Mouse (Mus musculus): Measurements from ENCODE around the gene Fxyd7.

DNA sequence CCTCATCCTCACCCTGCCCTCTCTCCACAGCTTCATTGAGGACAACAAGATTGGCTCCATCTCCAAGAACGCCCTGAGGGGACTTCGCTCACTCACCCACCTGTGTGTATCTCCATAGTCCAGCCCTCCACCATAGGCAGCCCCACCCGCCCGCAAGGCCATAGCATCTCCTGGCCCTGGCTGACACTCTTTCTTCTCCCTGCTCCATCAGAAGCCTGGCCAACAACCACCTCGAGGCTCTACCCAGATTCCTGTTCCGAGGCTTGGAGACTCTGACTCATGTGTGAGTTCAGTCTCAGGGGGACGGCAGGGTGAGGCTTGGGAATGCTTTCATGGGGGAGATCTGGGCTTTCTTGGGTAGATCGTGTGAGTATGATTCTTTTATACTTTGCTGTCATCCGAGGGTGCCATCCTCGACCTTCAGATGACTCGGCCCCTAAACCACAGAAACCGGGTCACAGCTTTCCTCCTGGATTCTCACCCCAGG lies 11.8 kb upstream of the Fxyd7 start:
- no peak for TF ChIP-seq CTCF (IDR thresholded peaks at IDR 0.05; ENCODE audit: borderline replicate concordance, insufficient read depth, low read depth, low read length)
- no peak for TF ChIP-seq POLR2A (IDR thresholded peaks at IDR 0.05; ENCODE audit: borderline replicate concordance, insufficient read depth, low read length)

Data from cerebellum, adult 2 months (tissue).